Mouse (Mus musculus) forebrain, embryonic 12.5 days (tissue): ENCODE data around the gene Fam114a2. TPM values are rescaled to one million over a fixed set of nuclear protein-coding genes. Genes with fewer than 3 reads are reported as not detected.
A peak's percentile ranks its signal among the peaks of the same experiment; 100 is the strongest.

Source experiments
- ATAC-seq: fragments of 200-750 bp; cut with Nextera tagmentation; 2 replicates; pipeline ENCODE4 v1.8.0; 2017; ENCODE audit warnings: moderate TSS enrichment; ENCODE audit not compliant: low FRiP score
- H3K27ac ChIP-seq: fragments of 300-500 bp; sonication (generic); 2 replicates; pipeline ENCODE4 v1.5.1; 2016; ENCODE audit warnings: mild to moderate bottlenecking
- H3K27me3 ChIP-seq: fragments of 300-500 bp; sonication (generic); 2 replicates; pipeline ENCODE4 v1.6.1; 2016; ENCODE audit warnings: mild to moderate bottlenecking
- H3K36me3 ChIP-seq: fragments of 300-500 bp; sonication (generic); replicated peaks from 2 replicates; pipeline ENCODE4 v1.6.1; 2016; ENCODE audit warnings: mild to moderate bottlenecking
- H3K4me1 ChIP-seq: fragments of 300-500 bp; sonication (generic); 2 replicates; pipeline ENCODE4 v1.6.1; 2016
- H3K4me2 ChIP-seq: fragments of 300-500 bp; sonication (generic); 2 replicates; pipeline ENCODE4 v1.6.1; 2016; ENCODE audit warnings: mild to moderate bottlenecking, moderate library complexity
- H3K4me3 ChIP-seq: fragments of 300-500 bp; sonication (generic); replicated peaks from 2 replicates; pipeline ENCODE4 v1.5.1; 2016; ENCODE audit warnings: mild to moderate bottlenecking
- H3K9ac ChIP-seq: fragments of 300-500 bp; sonication (generic); 2 replicates; pipeline ENCODE4 v1.6.1; 2016; ENCODE audit warnings: mild to moderate bottlenecking
- H3K9me3 ChIP-seq: fragments of 300-500 bp; sonication (generic); 2 replicates; pipeline ENCODE4 v1.6.1; 2016
- WGBS: fragments of 180-500 bp; shearing (Covaris S2); methylation state at CpG from one replicate; pipeline ENCODE4 v1.1.7; 2016; 5-methylcytosine and 5-hydroxymethylcytosine counted together
- polyA plus RNA-seq: library from polyadenylated mRNA; unstranded; fragments of >200 nt; fragmentation: Nextera tagmentation; extraction: Ambion mirVana; gene quantifications from 2 replicates; pipeline ENCODE4 v1.2.1, GENCODE M21; 2016

The Fam114a2 gene
- polyA plus RNA-seq, 1 experiment from 2014 or later: 79.0 TPM

DNA sequence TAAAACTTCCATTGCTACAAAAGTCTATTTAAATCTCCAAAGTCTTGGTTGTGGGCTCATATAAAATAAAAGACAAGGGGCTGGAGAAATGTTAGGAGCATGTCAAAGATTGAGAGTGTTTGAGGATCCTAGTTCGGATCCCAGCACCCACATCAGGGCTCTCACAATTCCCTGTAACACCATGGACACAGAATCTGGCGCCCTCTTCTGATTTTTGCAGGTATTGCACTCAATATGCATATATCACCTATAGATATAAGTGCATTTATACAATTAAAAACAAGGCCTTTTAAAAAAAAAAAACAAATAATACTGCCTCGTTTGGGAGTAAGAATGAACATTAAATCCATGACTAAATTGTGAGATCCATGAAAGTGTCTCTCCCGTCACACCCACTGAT, 49.7 kb downstream of the Fam114a2 start:
- WGBS: 81% methylated on average over 4 of the region's 4 CpGs
- Histone ChIP-seq H3K4me1 (no peaks in the 10 kb centered on the region), H3K27ac (no peak overlapping the region), H3K9ac (no peak overlapping the region), H3K27me3 (0 out of 2 replicates have a peak, but pooled peaks cover 5% of the 10 kb centered on the region), H3K9me3 (no peaks in the 10 kb centered on the region), H3K36me3 (no peaks in the 10 kb centered on the region), H3K4me2 (no peak overlapping the region), H3K4me3 (no peak overlapping the region)
- no peak for ATAC-seq

DNA sequence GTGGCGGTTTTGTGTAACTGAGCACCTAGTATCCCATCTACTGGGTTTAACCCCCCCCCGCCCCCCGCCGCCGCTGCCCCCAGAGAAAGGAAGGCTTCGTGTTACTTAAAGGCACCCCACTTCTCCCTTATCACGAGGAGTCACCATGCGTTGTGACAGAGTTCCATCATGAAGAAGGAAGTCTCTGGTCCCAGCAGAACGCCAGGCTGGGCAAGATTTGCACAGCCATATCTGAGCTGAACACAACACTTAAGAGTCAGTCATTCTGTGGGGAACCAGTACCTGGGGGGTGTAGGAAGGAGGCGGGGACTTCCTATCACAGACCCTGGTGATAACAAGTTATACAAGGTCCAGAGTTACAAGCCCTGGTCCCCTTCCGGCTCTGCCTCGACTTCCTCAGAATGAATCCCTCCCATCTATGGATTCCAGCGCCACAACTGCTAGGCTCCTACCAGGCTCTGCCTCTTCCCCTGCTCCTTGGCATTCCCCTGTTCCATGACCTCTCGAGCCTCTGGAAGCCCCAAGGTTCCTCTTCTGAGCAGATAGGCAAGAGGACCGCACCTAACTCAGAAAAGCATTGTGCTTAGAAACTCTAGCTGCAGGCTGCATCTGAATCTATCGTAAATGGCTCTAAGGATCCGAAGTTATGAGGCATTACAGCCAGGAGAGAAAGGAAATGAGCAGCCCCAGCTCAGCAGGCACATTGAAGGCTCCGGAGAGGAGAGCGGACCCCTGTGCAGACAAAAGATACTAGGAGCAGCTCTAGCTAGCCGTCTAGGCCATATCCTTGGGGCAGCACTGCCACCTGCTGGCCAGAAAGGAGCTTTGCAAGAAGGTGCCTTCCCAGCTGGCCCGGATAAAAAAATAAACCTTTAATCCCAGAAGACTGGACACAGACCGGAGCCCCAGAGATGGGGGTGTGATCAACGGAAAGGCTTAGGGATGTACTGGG, 51.0 kb downstream of the Fam114a2 start:
- 60% methylated on average over 23 of the region's 23 CpGs for WGBS
- Histone ChIP-seq H3K9me3 (no peaks in the 10 kb centered on the region), H3K4me2 (peak overlapping the region; percentile 19; the same call in 1 of the 2 replicates), H3K36me3 (no peaks in the 10 kb centered on the region), H3K9ac (no peak overlapping the region), H3K4me1 (no peaks in the 10 kb centered on the region), H3K27ac (no peak overlapping the region), H3K4me3 (no peak overlapping the region), H3K27me3 (0 out of 2 replicates have a peak, but pooled peaks cover 5% of the 10 kb centered on the region)
- peak; percentile 82 for ATAC-seq

DNA sequence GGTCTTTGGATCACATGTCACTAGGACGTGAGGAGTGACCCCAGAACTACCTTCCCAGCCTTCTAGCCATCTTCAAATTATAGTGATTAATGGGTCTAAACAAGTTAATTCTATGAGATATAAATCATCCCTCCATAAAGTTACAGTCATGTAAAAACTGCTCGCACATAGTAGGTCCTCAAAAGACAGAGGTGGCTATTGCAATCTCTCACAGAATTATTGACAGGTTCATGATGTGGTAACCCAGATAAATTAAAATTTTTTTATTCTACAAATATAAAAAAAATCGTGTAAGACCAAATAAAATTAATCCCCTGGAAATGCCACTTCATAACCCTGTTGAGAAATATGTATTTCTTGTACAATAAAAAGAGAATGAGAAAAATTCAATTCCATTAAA, 52.6 kb downstream of the Fam114a2 start:
- H3K36me3 ChIP-seq: no peaks in the 10 kb centered on the region
- no peak for ATAC-seq
- H3K27me3 ChIP-seq: 0 out of 2 replicates have a peak, but pooled peaks cover 5% of the 10 kb centered on the region
- no peaks in the 10 kb centered on the region for H3K4me1 ChIP-seq
- H3K27ac ChIP-seq: no peak overlapping the region
- H3K4me2 ChIP-seq: no peak overlapping the region
- H3K4me3 ChIP-seq: no peak overlapping the region
- WGBS: 81% methylated on average over 3 of the region's 3 CpGs
- no peaks in the 10 kb centered on the region for H3K9me3 ChIP-seq
- H3K9ac ChIP-seq: no peak overlapping the region

DNA sequence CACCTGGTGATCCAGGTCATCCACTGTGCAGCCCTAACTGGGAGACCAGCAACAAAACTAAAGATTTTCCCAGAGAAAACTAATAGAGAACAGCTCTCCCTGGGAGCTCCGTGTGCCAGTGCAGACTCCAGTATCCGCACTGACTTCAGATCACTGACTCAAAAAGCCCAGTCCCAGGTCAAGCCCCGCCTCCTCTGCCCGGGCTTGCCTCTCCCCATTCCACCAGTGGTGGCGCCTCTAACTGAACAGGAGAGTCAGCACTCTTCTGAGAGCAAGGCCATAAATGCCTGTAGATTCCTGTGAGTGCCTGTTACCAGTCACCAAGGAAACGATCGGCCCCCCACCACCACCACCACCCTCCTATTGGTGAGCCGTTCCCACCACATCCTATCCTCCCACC, 53.4 kb downstream of the Fam114a2 start:
- H3K4me3 ChIP-seq: no peak overlapping the region
- no peaks in the 10 kb centered on the region for H3K36me3 ChIP-seq
- H3K27me3 ChIP-seq: 0 out of 2 replicates have a peak, but pooled peaks cover 3% of the 10 kb centered on the region
- H3K9ac ChIP-seq: no peak overlapping the region
- no peak for ATAC-seq
- no peaks in the 10 kb centered on the region for H3K9me3 ChIP-seq
- 42% methylated on average over 8 of the region's 8 CpGs for WGBS
- H3K4me2 ChIP-seq: no peak overlapping the region
- H3K4me1 ChIP-seq: no peaks in the 10 kb centered on the region
- no peak overlapping the region for H3K27ac ChIP-seq

DNA sequence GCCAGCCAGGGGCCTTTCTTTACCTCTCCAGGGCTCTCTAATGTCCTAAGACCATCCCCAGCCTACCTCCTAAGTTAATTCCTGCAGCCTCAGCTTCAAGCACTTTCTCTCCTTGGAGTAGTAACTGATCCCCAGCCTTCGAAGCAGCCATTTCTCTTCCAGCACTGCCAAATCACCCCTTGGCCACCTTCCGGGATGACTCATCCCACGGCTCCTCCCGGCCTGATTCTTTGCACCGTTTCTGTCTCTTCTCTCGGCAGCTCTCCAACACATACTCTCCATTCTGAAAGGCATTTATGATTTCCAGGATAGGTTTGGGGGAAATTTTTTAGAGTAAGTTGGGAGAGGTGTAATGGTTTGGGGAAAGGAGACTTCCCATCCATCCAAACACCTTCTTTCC, 58.7 kb downstream of the Fam114a2 start:
- no peak for ATAC-seq
- Histone ChIP-seq H3K9me3 (no peaks in the 10 kb centered on the region), H3K9ac (no peak overlapping the region), H3K4me1 (no peaks in the 10 kb centered on the region), H3K4me3 (no peak overlapping the region), H3K36me3 (no peaks in the 10 kb centered on the region), H3K27me3 (no peaks in the 10 kb centered on the region), H3K27ac (no peak overlapping the region), H3K4me2 (no peak overlapping the region)
- 83% methylated on average over 6 of the region's 6 CpGs for WGBS

DNA sequence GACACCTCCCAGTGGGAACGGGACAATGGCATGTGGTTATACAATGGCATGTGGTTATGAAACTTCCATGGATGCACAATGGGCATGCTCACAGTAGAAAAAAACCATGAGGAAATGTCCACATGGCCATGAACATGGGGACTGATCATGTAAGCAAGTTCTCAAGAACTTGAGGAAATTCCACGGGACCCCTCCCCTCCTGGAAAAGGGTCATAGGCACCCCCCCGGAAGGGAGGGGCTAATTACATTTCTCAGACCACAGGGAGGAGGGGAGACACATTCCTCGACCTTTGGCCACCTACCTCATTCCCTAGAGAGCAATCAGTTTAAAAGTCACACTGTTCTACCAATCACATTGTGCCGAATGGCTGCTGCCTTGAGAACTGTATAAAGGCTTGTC, 64.0 kb downstream of the Fam114a2 start:
- Histone ChIP-seq H3K4me2 (no peak overlapping the region), H3K27ac (no peak overlapping the region), H3K27me3 (no peaks in the 10 kb centered on the region), H3K9ac (no peak overlapping the region), H3K4me1 (no peaks in the 10 kb centered on the region), H3K4me3 (no peak overlapping the region), H3K36me3 (no peaks in the 10 kb centered on the region), H3K9me3 (no peaks in the 10 kb centered on the region)
- WGBS: 70% methylated on average over 5 of the region's 5 CpGs
- no peak for ATAC-seq

DNA sequence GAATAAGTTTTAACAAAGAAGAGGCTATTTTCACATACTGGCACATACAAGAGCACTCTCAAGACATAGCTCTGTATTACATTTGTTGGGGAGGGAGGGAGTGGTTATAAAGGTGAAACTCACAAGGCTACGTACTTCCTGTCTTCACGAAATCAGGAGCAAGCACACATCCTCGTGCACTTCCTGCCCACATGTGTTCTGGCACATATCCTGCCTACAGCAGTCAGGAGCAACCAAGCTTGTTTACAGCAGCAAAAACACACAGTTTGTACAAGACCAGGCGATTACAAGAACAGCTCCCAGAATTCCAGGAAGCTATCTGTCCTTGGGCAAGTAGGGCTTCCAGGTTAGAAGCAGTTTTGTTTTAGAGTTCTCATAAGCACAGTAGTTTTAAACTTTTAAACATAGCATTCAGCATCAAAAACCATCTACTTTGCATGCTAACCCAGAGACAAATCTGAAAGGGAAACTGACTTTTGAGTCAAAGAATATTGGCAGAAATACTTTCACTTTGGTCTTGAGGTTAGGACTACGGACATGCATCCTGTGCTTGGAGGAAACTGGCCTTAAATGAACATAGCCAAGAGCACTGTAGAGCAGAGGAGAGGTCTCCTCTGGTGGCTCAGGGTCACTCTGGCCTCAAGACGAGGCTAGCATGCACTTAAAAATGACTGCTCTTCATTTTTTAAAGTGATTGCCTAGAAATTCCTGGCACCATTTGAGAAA, 73.0 kb downstream of the Fam114a2 start:
- H3K27me3 ChIP-seq: no peaks in the 10 kb centered on the region
- no peaks in the 10 kb centered on the region for H3K36me3 ChIP-seq
- H3K4me1 ChIP-seq: no peaks in the 10 kb centered on the region
- H3K4me2 ChIP-seq: no peak overlapping the region
- no peak for ATAC-seq
- H3K9ac ChIP-seq: no peak overlapping the region
- no peak overlapping the region for H3K4me3 ChIP-seq
- WGBS: 76% methylated on average over 6 of the region's 6 CpGs
- no peak overlapping the region for H3K27ac ChIP-seq
- no peaks in the 10 kb centered on the region for H3K9me3 ChIP-seq

DNA sequence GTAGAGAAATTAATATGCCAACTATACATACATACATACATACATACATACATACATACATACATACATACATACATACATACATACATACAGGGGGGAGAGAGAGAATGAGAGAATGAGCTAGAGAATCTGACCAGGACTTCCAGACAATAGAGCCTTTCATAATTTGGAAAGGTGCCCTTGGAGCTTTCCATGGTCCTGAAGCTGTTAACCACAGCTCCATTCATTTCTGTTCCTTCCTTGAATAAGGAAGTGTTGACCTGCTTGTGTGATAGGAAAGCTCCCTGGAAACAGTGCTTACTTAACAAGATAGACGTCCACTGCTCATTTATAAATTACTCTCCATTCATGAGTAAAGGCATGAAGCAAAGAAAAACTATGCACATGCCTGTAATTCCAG, 84.3 kb downstream of the Fam114a2 start:
- no peak for ATAC-seq
- Histone ChIP-seq H3K27ac (no peak overlapping the region), H3K4me1 (no peaks in the 10 kb centered on the region), H3K36me3 (no peaks in the 10 kb centered on the region), H3K27me3 (no peaks in the 10 kb centered on the region), H3K4me3 (no peak overlapping the region), H3K4me2 (no peak overlapping the region), H3K9ac (no peak overlapping the region), H3K9me3 (no peaks in the 10 kb centered on the region)
- WGBS: 23% methylated on average over 1 of the region's 1 CpGs

Other genes with a start within 250 kb of the Fam114a2 start
- gene Mfap3, start within 50 bp of the Fam114a2 start, polyA plus RNA-seq: 51.6 and 58.1 TPM in 2 replicates
- 16.8 and 18.7 TPM in 2 replicates for gene Galnt10, start 126.8 kb upstream of the Fam114a2 start, polyA plus RNA-seq